Mouse (Mus musculus): ENCODE data around the gene Scoc. TPM values are rescaled to one million over a fixed set of nuclear protein-coding genes. Genes with fewer than 3 reads are reported as not detected.
"Not testable (repeated sequence)": the region's sequence is repeated elsewhere in the genome, so short reads cannot be mapped to it uniquely, and the experiment has no call there.

Gene Scoc
- 268 and 277 TPM in 2 replicates for polyA plus RNA-seq (2015; fragmentation: Nextera tagmentation; extraction: Ambion mirVana)

- no peaks in the 10 kb centered on the region for H3K27me3 ChIP-seq
- WGBS: 71% methylated on average over 14 of the region's 14 CpGs
- H3K9ac ChIP-seq: no peak within 1 kb of the TSS
Measured at GRCm38 (mm10) chr8:83458222-83458621, at the start of gene Scoc. Scoc (minus strand) TSS chr8:83458391.

DNA sequence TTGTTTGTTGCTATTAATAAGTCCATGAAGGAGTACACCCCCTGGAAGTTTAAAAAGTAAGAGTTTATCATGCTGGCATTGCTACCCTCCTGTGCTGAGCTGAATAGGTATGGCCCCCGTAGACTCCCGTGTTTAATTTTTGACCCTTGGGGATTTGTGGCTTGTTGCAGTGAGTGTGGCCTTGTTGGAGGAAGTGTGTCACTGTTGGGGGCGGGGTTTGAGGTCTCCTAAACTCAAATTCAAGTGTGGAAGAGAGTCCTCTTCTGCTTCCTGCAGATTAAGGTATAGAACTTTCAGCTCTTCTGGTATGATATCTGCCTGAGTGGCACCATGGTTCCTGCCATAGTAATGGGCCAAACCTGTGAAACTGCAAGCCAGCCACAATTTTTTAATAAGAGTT, 1.4 kb upstream of the Scoc start:
- WGBS: 81% methylated on average over 3 of the region's 3 CpGs
- H3K36me3 ChIP-seq: no peaks in the 10 kb centered on the region
- no peak overlapping the region for H3K9ac ChIP-seq

More at GRCm38 (mm10) chr8:83458222-83458621, at the start of gene Scoc:
- no peaks in the 10 kb centered on the region for H3K4me1 ChIP-seq (replicated peaks)
- no peaks in the 10 kb centered on the region for H3K9me3 ChIP-seq
- no peak within 1 kb of the TSS for H3K4me3 ChIP-seq
- no peak within 1 kb of the TSS for H3K4me2 ChIP-seq
- H3K27ac ChIP-seq (replicated peaks): no peak within 1 kb of the TSS
- no peaks in the 10 kb centered on the region for H3K36me3 ChIP-seq
- no peak for ATAC-seq (ENCODE audit: low FRiP score, low read depth)

GRCm38 (mm10) chr8:83457121-83457520, 1.1 kb downstream of the Scoc start:
- no peak for ATAC-seq (ENCODE audit: low FRiP score, low read depth)
- no peaks in the 10 kb centered on the region for H3K9me3 ChIP-seq
- H3K4me2 ChIP-seq: no peak overlapping the region
- no peak overlapping the region for H3K27ac ChIP-seq (replicated peaks)
- H3K4me3 ChIP-seq: no peak overlapping the region
- H3K36me3 ChIP-seq: no peaks in the 10 kb centered on the region
- WGBS: 61% methylated on average over 6 of the region's 6 CpGs
- no peak overlapping the region for H3K9ac ChIP-seq
- H3K27me3 ChIP-seq: no peaks in the 10 kb centered on the region
- H3K4me1 ChIP-seq (replicated peaks): no peaks in the 10 kb centered on the region

More for the DNA sequence above, 1.4 kb upstream of the Scoc start:
- H3K27ac ChIP-seq (replicated peaks): no peak overlapping the region
- H3K27me3 ChIP-seq: no peaks in the 10 kb centered on the region
- H3K9me3 ChIP-seq: no peaks in the 10 kb centered on the region
- no peak for ATAC-seq (ENCODE audit: low FRiP score, low read depth)
- H3K4me1 ChIP-seq (replicated peaks): no peaks in the 10 kb centered on the region
- H3K4me3 ChIP-seq: no peak overlapping the region
- no peak overlapping the region for H3K4me2 ChIP-seq

- no peak overlapping the region for H3K9ac ChIP-seq
- H3K27ac ChIP-seq (replicated peaks): no peak overlapping the region
- H3K4me3 ChIP-seq: no peak overlapping the region
- ATAC-seq (ENCODE audit: low FRiP score, low read depth): 0 out of 2 replicates have a peak, but pooled peaks have one; percentile 38
- no peaks in the 10 kb centered on the region for H3K9me3 ChIP-seq
- WGBS: 17% methylated on average over 3 of the region's 3 CpGs
- no peaks in the 10 kb centered on the region for H3K36me3 ChIP-seq
- H3K4me2 ChIP-seq: no peak overlapping the region
- H3K27me3 ChIP-seq: no peaks in the 10 kb centered on the region
- no peaks in the 10 kb centered on the region for H3K4me1 ChIP-seq (replicated peaks)
Measured at GRCm38 (mm10) chr8:83451056-83451455, 7.1 kb downstream of the Scoc start.

GRCm38 (mm10) chr8:83449960-83450359, 8.2 kb downstream of the Scoc start:
- no peak for ATAC-seq (ENCODE audit: low FRiP score, low read depth)
- WGBS: 79% methylated on average over 1 of the region's 1 CpGs
- H3K4me1 ChIP-seq (replicated peaks): no peaks in the 10 kb centered on the region
- H3K4me2 ChIP-seq: no peak overlapping the region
- H3K4me3 ChIP-seq: no peak overlapping the region
- H3K27ac ChIP-seq (replicated peaks): no peak overlapping the region
- H3K9ac ChIP-seq: no peak overlapping the region
- H3K27me3 ChIP-seq: no peaks in the 10 kb centered on the region
- no peaks in the 10 kb centered on the region for H3K9me3 ChIP-seq
- no peaks in the 10 kb centered on the region for H3K36me3 ChIP-seq

DNA sequence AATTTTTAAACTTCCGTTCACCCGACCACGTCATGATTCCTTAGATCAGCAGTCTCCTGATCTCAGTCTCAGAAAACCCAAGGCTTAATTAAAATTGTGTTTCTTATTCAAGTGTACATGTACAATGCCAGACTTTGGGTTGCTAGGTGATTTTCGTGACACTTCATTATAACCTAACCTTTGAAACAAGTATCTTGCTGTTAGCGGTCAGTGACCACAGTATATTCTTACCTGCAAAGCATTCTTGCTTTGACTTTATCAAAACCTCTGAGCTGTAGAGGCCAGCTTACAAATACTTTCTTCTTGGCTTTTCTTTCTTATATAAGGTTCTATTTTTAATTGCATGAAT, 15.2 kb downstream of the Scoc start:
- Histone ChIP-seq H3K36me3 (peaks cover 1% of the 10 kb centered on the region; the same call in 1 of the 2 replicates), H3K4me1 (replicated peaks) (peaks cover 25% of the 10 kb centered on the region), H3K27ac (replicated peaks) (peak overlapping the region; percentile 86), H3K9ac (peak overlapping the region; percentile 54), H3K4me2 (peak overlapping the region; percentile 73), H3K27me3 (no peaks in the 10 kb centered on the region), H3K4me3 (peak overlapping the region; percentile 69), H3K9me3 (no peaks in the 10 kb centered on the region)
- WGBS: 20% methylated on average over 5 of the region's 5 CpGs
- 0 out of 2 replicates have a peak, but pooled peaks have one; percentile 0 for ATAC-seq (ENCODE audit: low FRiP score, low read depth)

DNA sequence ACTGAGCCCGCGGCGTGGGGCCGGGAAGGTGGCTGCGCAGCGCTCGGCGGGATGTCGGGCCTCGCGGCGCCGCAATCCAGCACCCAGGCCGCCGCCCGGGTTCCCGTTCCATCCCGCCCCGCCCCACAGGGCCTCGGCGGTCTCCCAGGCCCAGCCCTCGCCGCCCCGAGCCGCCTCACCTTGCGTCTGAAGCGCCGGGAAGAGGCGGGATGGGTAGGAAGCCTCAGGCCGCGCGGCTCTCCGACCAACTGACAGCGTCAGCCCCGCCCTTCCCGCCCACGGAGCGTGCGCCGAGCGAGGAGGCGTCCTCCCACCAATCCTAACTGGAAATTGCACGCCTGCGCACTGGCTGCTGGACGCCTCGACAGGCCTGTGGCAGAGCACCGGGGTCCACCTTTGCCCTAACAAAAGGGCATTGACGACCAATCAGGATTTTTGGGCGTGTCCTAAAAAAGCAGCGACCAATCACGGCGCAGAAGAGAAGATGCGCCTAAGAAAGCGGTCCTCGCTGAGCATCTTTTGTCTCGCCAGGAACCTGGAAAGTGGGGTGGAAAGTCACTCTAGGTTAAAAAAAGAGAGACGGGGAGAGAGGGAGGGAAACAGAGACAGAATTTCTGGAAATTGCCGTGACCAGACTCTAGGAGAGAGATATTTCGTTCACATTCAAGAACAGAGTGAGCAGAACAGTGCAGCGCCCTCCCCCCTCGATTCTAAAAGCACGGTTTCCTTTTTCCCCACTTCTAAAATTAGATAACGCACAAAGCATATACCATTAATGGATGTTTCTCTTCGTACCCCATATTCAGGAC, 15.7 kb downstream of the Scoc start:
- Histone ChIP-seq H3K4me1 (replicated peaks) (peaks cover 25% of the 10 kb centered on the region), H3K27me3 (no peaks in the 10 kb centered on the region), H3K9ac (peak overlapping the region; percentile 88), H3K36me3 (peaks cover 6% of the 10 kb centered on the region; the same call in 1 of the 2 replicates), H3K4me3 (peak overlapping the region; percentile 69), H3K27ac (replicated peaks) (peak overlapping the region; percentile 88), H3K4me2 (peak overlapping the region; percentile 73), H3K9me3 (no peaks in the 10 kb centered on the region)
- under 1% methylated on average over 61 of the region's 64 CpGs for WGBS
- peak; percentile 100 for ATAC-seq (ENCODE audit: low FRiP score, low read depth)

DNA sequence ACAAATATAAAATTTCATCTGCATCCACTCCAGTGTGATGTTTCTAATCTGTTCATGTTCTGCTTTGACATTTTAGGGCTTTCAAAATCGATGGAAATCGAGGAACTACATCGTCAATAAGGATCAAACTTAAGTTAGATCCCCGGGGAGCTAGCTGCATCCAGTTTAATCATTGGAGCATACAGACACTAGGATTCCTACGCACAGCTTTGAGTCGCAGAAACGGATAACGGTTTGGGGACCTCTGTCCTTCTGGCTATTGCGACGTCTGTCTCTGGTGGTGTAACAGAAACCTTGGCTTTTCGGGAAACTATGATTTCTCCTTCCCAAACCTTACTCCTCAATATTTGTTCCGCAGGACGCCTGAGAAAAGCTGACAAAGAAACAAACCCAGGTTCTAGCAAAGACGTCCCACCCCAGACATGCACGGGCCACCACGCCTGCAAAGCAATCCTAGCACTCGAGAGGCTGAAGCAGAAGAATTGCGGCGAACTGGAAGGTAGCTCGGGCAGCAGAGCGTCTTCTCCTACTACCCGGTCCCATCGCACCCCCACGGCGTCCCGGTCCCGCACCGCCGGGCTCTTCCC, 16.4 kb downstream of the Scoc start:
- H3K27me3 ChIP-seq: no peaks in the 10 kb centered on the region
- no peak for ATAC-seq (ENCODE audit: low FRiP score, low read depth)
- H3K27ac ChIP-seq (replicated peaks): peak overlapping the region; percentile 88
- peak overlapping the region; percentile 88 for H3K9ac ChIP-seq
- 1% methylated on average over 29 of the region's 29 CpGs for WGBS
- peak overlapping the region; percentile 64 for H3K4me2 ChIP-seq
- H3K4me1 ChIP-seq (replicated peaks): peaks cover 25% of the 10 kb centered on the region
- no peaks in the 10 kb centered on the region for H3K9me3 ChIP-seq
- H3K36me3 ChIP-seq: peaks cover 10% of the 10 kb centered on the region
- peak overlapping the region; percentile 69 for H3K4me3 ChIP-seq

DNA sequence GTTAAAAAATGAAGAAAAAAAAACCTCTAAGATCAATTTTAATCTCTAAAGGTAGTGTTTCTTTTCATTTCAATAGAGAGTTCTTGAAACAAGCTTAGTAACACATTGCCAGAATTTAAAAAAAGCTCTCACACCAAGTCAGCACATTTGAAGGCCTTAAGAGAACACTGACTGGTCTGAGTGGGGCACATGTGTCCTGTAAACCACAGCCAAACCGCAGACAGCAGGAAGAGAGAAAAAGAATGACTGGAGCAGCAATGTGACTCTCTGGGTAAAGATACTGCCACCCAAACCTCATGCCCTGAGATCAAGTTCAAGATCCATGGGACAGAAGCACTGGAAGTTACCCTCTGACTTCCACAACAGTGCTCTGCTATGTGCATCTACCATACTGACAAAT, 21.1 kb downstream of the Scoc start:
- peaks cover 20% of the 10 kb centered on the region for H3K4me1 ChIP-seq (replicated peaks)
- ATAC-seq (ENCODE audit: low FRiP score, low read depth): no peak
- peaks cover 22% of the 10 kb centered on the region for H3K36me3 ChIP-seq
- H3K4me2 ChIP-seq: no peak overlapping the region
- H3K27me3 ChIP-seq: no peaks in the 10 kb centered on the region
- no peak overlapping the region for H3K4me3 ChIP-seq
- no peak overlapping the region for H3K9ac ChIP-seq
- WGBS: 89% methylated on average over 1 of the region's 1 CpGs
- H3K9me3 ChIP-seq: no peaks in the 10 kb centered on the region
- no peak overlapping the region for H3K27ac ChIP-seq (replicated peaks)

DNA sequence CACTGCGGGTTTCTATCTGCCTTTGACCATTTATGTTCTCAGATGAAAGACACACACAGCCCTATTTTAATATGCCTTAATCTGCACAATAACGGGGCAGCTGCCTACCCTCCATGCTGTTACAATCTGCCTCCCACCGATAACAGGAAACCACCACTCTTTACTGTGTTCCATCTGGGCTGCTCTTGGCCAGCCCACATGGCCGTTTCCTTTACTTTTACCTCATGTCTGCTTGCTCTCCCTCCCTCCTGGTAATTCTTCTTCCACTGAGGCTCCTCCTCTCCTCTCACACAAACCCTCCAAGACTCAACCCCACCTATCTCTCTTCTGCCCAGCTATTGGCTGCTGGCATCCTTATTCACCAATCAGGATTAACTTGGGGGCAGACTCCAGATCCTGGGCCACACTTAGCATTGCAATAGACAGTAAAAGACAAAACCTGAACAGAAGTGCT, 29.1 kb downstream of the Scoc start:
- no peak overlapping the region for H3K27ac ChIP-seq (replicated peaks)
- WGBS: 79% methylated on average over 4 of the region's 4 CpGs
- no peak for ATAC-seq (ENCODE audit: low FRiP score, low read depth)
- H3K27me3 ChIP-seq: no peaks in the 10 kb centered on the region
- peaks cover 4% of the 10 kb centered on the region; the same call in 1 of the 2 replicates for H3K36me3 ChIP-seq
- H3K9me3 ChIP-seq: no peaks in the 10 kb centered on the region
- H3K4me2 ChIP-seq: no peak overlapping the region
- no peak overlapping the region for H3K4me3 ChIP-seq
- H3K9ac ChIP-seq: no peak overlapping the region
- H3K4me1 ChIP-seq (replicated peaks): no peaks in the 10 kb centered on the region

DNA sequence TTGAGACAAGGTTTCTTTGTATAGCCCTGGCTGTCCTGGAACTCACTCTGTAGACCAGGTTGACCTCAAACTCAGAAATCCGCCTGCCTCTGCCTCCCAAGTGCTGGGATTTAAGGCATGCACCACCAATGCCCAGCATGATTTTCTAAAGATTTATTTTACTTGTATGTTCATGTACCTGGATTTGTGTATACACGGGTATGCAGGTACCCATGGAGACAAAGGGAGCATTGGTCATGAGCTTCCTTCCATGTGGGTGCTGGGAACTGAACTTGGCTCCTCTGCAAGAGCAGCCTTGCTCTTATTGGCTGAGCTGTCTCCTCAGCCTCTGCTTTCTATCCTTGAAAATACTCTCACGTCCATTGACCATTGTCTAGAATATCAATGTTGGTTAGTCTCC, 29.6 kb downstream of the Scoc start:
- H3K4me1 ChIP-seq (replicated peaks); H3K4me2 ChIP-seq; H3K27ac ChIP-seq (replicated peaks); H3K27me3 ChIP-seq; H3K9ac ChIP-seq; H3K4me3 ChIP-seq; H3K36me3 ChIP-seq; H3K9me3 ChIP-seq; ATAC-seq (ENCODE audit: low FRiP score, low read depth): not testable (repeated sequence)
- 93% methylated on average over 3 of the region's 3 CpGs for WGBS

DNA sequence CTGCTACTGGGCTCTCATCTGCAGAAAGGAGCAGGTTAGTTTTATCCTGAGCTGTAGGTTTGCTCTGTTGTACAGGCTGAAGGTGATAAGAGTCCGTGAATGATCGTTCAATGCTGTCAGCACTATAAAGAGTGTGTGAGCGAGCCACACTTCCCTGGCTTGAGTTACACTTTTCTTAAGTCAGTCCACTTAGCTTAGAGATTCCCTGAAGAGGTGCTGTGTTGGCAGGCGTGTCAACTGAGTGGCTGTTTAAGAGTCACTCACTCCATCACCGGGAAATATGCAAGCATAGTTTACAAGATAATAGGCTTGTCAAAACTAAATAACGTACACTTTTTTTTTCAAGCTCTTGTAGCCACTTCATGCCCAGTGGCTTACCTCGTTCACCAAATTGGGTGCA, 31.2 kb downstream of the Scoc start:
- ATAC-seq (ENCODE audit: low FRiP score, low read depth): no peak
- 89% methylated on average over 7 of the region's 7 CpGs for WGBS

More for the DNA sequence above, 31.2 kb downstream of the Scoc start:
- Histone ChIP-seq H3K4me3 (no peak overlapping the region), H3K4me2 (no peak overlapping the region), H3K9me3 (no peaks in the 10 kb centered on the region), H3K9ac (no peak overlapping the region), H3K36me3 (no peaks in the 10 kb centered on the region), H3K27me3 (no peaks in the 10 kb centered on the region), H3K27ac (replicated peaks) (no peak overlapping the region), H3K4me1 (replicated peaks) (no peaks in the 10 kb centered on the region)
